Mouse (Mus musculus) olfactory bulb, adult 2 months (tissue): ENCODE results near the gene Qsox2.

Source experiments
- CTCF ChIP-seq: fragments of 200-500 bp; IDR thresholded peaks from 2 replicates; pipeline ENCODE4 v1.5.1; 2012; ENCODE audit warnings: low read depth, mild to moderate bottlenecking, low read length, moderate library complexity; ENCODE audit not compliant: insufficient read depth
- POLR2A ChIP-seq: fragments of 200-500 bp; IDR thresholded peaks from 2 replicates; pipeline ENCODE4 v1.6.1; 2012; ENCODE audit warnings: mild to moderate bottlenecking, low read depth, low read length, moderate library complexity; ENCODE audit not compliant: insufficient read depth

GRCm38 (mm10) chr2:26205126-26205525 is 32.2 kb downstream of the Qsox2 start:
- TF ChIP-seq CTCF (no peak), POLR2A (no peak)
